Mouse (Mus musculus): ENCODE data around the gene Gpr176.

DNA sequence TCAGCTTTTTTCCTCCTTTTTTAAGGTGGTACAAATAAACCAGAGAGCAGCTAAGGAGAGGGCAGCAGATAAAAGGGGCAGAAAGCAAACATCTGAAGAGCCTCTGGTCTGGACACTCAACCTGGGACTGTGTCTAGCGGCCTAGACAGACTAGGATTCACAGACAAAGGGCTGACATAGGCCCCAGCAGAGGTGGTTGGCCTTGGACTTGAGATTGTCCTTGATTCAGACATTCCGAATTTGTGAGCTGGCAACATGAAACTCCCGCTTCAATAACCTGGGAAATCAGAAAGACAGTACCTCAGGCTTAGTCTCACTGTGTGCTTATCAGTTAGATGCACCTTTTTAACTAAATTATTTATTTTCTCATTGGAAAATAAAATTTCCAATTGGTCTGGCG is 44.9 kb upstream of the Gpr176 start:
- TF ChIP-seq CTCF (IDR thresholded peaks at IDR 0.05 in 2 of 3, conservative IDR thresholded peaks at IDR 0.05 in 1 of 3; ENCODE audit: control insufficient read depth in 1 of 3, insufficient read depth in 1 of 3, low read depth in 2 of 3, low read length in 3 of 3, poor library complexity in 1 of 3, severe bottlenecking in 1 of 3) (no peak), ELF1 (IDR thresholded peaks at IDR 0.05; ENCODE audit: low read depth, low read length) (no peak), CHD1 (IDR thresholded peaks at IDR 0.05; ENCODE audit: low read depth, low read length) (no peak), MYB (IDR thresholded peaks at IDR 0.05; ENCODE audit: low read depth, low read length) (no peak), UBTF (IDR thresholded peaks at IDR 0.05; ENCODE audit: borderline replicate concordance, insufficient read depth, low read depth, low read length) (no peak), KAT2A (conservative IDR thresholded peaks at IDR 0.05; ENCODE audit: low read depth, low read length) (no peak), MAX (IDR thresholded peaks at IDR 0.05; ENCODE audit: low read length) (no peak), RAD21 (IDR thresholded peaks at IDR 0.05; ENCODE audit: low read depth, low read length) (no peak), ZNF384 (IDR thresholded peaks at IDR 0.05; ENCODE audit: low read depth, low read length) (no peak), BHLHE40 (IDR thresholded peaks at IDR 0.05; ENCODE audit: borderline replicate concordance, low read depth, low read length) (no peak), RCOR1 (IDR thresholded peaks at IDR 0.05; ENCODE audit: low read depth, low read length) (no peak)
